Mouse (Mus musculus): ENCODE data around the gene Sftpa1. TPM values are rescaled to one million over a fixed set of nuclear protein-coding genes. Genes with fewer than 3 reads are reported as not detected.

Gene Sftpa1
- total RNA-seq, 4 experiments from 2014 or later, result not detected

DNA sequence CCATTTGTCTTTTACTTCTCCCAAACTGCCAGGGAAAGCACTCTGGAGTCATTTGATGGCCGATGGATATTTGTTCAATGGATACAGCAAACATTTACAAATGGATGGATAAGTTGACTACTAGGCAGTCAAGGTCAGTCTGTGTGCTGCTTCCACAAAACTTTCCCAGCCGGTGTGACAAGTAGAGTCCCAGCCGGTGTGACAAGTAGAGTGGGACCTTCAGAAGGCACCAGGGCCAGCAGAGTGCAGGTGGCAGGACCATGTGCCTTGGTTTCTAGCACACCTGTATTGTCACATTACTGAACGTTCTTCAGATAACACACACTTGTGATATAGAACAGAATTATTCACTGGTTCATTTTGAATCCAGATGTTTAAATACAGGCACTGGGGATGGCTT, 28.5 kb downstream of the Sftpa1 start:
- no peak for DNase-seq (ENCODE audit: low spot score in 2 of 2)

DNA sequence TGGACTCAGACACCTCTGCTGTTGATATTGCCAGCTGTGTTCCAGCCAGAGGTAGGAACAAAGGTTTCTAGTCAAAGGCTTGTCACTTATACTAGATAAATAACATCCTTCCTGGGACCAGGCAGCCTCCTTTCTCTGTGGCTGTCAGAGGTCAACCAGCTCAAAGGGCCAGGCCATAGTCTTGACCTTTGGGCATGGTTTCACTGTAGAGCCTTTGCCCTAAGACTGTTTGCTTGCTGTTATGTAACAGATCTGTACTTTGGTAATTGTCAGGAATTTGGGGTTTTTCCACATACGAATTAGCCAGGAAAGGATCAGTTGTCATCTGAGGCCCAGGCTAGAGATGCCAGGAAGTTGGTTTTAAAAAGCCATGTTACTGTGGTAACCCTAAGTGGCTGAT, 29.2 kb downstream of the Sftpa1 start:
- no peak for DNase-seq (ENCODE audit: low spot score in 2 of 2)

DNA sequence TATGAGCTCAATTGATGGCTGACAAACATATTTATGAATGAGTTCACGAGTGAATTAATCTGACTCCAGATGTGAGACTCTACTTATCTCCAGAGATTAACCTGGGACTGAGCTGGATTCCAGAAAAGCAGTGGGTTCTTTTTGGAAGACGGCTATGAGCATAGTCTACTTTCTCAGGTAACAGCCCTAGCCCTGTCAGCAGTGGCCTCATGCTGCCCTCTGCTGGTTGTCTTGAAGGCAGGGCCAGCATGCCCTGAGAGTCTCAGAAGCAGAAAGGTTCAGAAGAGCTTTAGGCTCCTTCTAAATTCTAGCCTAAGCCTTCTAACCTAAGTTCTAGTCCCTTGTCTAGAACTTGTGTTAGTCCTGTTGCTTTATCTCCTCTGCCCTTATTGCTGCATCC, 31.1 kb downstream of the Sftpa1 start:
- no peak for DNase-seq (ENCODE audit: low spot score in 2 of 2)

DNA sequence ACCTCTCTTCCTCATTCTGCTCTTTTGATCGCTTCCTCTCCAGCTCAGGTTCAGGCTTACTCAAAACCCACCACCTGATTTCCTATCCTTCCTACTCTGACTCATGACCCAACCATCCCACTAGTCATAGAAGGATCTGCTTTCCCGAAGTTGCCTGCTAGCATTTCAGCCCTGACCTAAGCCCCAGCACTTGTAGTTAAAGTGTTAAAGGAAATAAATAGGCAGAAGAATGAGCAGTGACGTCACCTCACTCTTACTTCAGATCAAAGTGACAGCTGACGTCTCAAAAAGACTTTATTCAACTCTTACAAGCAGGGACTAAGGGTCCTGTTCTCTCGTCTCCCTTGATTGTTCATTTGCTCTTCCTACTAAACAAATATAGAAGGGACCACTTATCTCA, 35.7 kb downstream of the Sftpa1 start:
- no peak for DNase-seq (ENCODE audit: low spot score in 2 of 2)

DNA sequence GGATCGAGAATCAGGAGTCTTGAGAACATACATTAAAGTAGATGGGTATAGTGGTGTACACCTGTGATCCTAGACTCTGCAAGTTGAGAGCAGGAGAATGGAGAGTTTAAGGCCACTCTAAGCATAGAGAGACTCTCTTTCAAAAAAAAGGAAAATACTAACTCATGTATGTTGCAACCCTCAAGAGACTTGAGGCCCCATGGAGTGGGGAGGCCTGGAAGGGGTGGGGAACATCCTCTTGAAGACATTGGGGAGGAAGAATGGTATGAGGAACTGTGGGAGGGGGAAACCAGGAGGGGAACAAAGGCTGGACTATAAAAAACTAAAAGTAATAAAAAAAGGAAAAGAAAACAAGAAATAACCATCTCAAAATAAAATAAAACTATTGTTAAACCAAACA, 37.0 kb downstream of the Sftpa1 start:
- DNase-seq (ENCODE audit: low spot score in 2 of 2), result no peak

DNA sequence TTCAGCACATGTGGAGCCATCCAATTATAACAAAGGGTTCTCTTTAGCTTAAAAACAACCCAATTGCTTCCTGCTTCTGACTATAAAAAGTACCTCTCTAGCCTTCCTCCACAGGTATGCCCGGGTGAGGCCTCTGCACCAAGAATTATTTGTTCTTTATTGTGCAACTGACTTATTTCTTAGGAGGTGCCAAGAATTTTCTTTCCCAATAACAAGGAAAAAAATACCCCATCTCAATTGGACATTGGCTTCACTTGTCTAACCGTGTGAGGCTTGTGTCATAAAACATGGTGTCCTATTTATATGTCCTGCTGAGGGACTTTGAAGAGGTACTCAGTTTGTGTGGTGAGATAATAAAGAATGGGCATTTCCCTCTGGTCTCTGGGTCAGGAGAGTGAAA, 38.9 kb downstream of the Sftpa1 start:
- no peak for DNase-seq (ENCODE audit: low spot score in 2 of 2)

DNA sequence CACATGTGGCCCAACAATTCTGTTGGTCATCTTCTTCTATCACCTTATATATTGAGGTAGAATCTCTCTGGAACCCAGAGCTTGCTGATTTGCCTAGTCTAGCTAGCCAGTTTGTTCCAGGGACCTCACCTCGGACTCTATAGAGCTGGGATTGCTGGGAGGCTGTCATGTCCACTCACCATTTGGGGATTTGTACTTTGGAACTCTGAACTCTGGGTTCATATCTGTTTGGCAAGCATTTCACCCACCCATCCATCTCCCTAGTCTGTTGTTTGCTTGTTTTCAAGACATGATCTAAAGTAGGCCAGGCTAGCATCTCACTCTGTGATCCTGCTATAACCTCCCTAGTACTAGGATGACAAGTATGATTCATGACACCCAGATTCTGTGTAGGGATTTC, 43.2 kb downstream of the Sftpa1 start:
- DNase-seq (ENCODE audit: low spot score in 2 of 2), result no peak

DNA sequence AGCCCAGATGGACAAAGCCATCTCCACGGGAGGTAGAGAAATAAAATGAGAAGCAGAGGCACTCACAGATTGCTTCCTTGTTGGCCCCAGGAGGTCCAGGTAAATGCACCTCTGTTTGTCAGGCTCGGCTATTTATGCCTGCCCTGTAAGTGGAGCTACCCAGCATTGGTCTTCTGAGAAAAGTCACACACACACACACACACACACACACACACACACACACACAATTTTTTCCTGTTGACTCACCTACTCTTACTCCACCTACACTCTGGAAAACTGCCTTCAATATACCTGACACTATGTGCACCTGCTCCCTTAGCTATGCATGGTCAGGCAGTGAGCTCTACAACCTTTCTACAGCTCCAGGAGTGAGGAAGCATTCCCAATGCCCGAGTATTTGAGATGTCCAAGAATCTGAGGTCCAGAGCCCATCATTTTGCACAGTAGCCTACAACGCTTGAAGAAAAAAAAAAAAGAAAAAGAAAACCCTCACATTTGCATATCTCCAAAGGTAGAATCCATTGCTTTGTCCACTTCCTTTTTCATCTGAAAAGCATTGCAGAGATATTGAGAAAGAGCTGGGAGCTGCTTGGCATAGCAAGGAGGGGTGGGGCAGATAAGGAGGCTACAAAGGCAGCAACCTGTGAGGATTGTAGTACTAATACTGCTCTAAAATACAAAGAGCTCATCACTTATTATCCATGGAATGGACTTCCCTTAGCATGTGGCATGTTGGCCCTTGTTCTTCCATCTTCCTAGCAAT, 53.7 kb downstream of the Sftpa1 start, which contains the start of gene Sftpd:
TSS of gene Sftpd (minus strand) at position 91 of the 763 bp plus-strand sequence.
- DNase-seq (ENCODE audit: low spot score in 2 of 2), result no peak

Other genes with a start within 250 kb of the Sftpa1 start
- gene Sh2d4b, start 238.5 kb upstream of the Sftpa1 start, total RNA-seq (2022), result 1 to 10 TPM in 1 of 4 experiments, under 1 TPM in 3; 0.24 to 1.2 (median 0.31) TPM
- gene Tspan14, start 165.0 kb upstream of the Sftpa1 start, total RNA-seq (2022), result 10 to 100 TPM in 2 of 4 experiments, 1 to 10 TPM in 2; 8.9 to 11.6 (median 10.3) TPM
- 10 to 100 TPM; 25.1 to 33.3 (median 30.0) TPM for gene Fam213a, start 118.0 kb upstream of the Sftpa1 start, total RNA-seq (2022)
- not detected for gene Dydc2, start 62.6 kb upstream of the Sftpa1 start, total RNA-seq (2022)
- gene Dydc1, start 58.9 kb upstream of the Sftpa1 start, total RNA-seq (2022), result not detected
- 1 to 10 TPM in 1 of 4 experiments, not detected in 3; 1.2 TPM for gene Mat1a, start 26.7 kb upstream of the Sftpa1 start, total RNA-seq (2022)
- not detected for gene Mbl1, start 19.7 kb downstream of the Sftpa1 start, total RNA-seq (2022)
- not detected for gene Sftpd, start 53.4 kb downstream of the Sftpa1 start, total RNA-seq (2022)
- not detected for gene Gm2832, start 147.0 kb downstream of the Sftpa1 start, total RNA-seq (2022)
- gene Gm5798, start 216.8 kb downstream of the Sftpa1 start, total RNA-seq (2022), result not detected